Mouse (Mus musculus) adipose tissue, adult 10 weeks (tissue): ENCODE measurements around the gene Zfp324. TPM values are rescaled to one million over a fixed set of nuclear protein-coding genes. Genes with fewer than 3 reads are reported as not detected.

ENCODE experiments used
- polyA plus RNA-seq: library from polyadenylated mRNA; stranded (reverse); fragments of 350-450 nt; fragmentation: Illumina TruSeq; extraction: RNeasy Lipid Tissue Mini Kit (QIAGEN cat#74804); gene quantifications from one replicate; pipeline ENCODE4 v1.2.3, GENCODE M21; 2014; ENCODE audit warnings: low read depth, low replicate concordance

The Zfp324 gene
- 6.8 TPM for polyA plus RNA-seq

DNA sequence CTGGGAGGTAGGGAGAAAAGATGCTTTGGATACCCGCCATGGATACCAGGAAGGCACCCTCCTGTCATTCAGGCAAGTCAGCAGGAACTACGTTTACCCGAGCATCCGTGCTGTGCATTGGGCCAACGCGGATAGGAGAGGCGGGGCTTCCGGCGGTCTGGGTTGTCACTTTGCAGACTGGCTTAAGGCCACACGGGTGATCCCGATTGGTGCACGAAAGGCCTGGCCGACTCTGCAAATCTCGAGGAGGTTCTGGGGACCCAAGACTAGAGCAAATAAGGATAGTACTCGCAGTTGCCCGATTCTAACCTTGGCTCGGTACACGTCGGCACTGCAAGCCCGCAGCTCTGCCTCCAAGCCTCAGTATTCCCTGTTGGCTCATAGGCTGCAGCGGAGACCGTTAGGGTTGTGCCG is at the start of gene Zfp324:
Zfp324 (plus strand) TSS at position 161 of the 414 bp plus-strand sequence.

DNA sequence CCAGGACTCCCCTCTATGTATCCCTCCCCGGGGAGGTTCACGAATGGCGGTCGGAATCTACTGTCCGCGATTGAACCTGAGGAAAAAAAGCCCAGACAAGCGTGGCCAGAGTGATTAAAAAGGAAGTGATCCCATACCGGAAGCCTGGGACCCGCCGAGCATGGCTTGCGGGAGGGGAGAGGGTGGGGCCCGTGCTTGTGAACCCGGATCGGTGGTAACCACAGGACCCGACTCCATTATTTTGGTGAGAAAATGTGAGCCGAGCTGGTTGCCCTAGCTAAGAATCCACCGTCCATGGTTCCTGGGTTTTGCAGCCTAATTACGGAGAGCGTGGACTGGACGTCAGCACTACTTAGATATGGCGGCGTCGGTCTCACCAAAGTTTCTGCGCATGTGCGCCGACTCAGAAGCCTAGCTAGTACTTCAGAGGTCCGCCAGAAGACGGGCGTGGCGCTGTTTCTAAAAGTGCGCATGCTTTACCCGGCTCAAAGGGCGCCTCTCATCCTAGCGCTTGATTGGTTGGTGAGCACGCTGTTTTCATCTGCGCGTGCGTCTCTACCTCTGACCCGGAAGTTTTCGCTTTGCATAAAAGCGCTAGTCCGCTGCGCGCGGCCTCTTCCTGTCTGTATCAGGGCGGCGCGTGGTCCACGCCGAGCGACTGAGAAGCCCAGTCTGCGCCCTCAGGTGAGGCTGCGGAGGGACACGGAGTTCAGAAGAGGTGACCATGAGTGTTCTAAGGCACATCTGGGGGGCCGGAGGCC is 43.8 kb upstream of the Zfp324 start, which contains the start of gene Rps5:
Rps5 (plus strand) TSS at position 586 of the 761 bp plus-strand sequence.

DNA sequence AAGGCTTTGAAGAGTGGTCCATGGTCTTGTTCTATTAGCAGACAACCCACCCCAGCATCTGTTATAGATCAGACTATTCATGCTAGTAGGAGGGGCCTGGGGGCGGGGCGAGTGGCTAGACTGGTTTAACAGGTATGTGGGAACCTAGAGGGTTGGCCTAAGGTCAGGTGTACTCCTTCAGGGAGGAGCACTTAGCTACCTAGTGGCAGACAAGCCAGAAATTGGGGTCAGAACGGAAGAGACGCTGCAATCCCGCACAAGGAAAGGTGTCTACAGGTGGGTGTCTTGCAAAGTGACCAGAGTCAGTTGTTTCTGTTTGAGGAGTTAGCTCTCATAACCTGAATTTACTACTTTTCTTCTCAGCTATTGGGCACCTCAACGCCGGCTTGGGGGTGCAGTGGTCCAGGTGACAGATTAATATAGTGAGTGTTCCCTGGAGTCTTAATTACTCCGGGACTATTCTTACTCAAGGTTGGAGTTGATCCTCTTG is 38.4 kb upstream of the Zfp324 start, which contains the start of gene Rnf225:
Rnf225 (plus strand) TSS at position 226 of the 490 bp plus-strand sequence.

DNA sequence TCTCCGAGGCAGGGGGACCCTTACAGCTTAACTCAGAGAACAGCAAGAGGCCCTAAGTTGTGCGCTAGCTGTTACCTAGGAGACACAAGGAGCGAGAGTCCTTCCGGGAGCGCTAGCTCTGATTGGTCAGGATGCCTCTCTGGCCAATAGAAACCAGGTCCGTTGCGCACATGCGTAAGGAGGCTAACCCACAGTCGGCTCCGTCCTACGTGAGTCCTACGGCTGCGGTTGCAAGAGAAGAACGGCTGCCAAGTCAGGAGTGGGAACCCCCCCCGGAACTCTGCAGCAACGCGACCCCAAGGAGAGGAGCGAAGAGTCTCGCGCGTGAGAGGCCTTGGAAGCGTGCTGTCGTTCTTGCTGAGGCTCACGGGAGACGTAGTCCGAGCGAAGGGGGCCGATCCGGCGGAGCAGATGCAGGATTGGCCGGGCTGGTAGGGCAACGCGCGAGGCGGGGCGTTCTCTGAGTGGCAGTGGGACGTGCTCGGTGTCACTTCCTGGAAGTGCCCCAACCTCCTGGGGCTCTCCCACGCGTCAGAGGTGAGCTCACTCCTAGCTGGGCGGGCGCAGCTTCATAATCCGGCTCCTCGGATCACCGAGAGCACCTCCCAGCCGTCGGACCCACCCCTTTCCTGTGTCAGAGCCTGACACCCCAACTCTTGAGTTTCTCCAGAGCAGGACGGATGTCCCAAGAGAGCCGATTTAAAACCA is 12.2 kb downstream of the Zfp324 start, which contains the start of gene Zfp446:
Zfp446 (plus strand) TSS at position 167 of the 708 bp plus-strand sequence.

DNA sequence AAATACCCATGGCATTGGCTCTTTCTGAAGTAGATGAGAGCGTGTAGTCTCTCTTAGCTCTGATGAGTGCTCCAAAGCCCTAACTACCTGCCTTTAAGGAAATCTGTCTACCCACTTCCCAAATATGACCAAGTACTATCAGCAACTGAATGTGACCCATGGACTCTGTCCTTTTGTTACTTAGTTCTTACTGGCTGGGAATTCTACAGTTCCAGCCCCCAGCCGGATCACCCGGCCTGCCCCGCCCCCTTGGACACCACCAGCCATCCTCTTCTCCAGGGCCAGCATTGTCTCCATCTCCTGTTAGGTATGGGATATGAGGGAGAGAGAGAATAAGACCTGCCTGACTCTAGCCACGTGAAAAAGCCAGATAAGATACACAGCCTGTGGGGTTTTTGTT is 32.4 kb downstream of the Zfp324 start, which contains the start of gene Slc27a5:
Slc27a5 (minus strand) TSS at position 140 of the 400 bp plus-strand sequence.

DNA sequence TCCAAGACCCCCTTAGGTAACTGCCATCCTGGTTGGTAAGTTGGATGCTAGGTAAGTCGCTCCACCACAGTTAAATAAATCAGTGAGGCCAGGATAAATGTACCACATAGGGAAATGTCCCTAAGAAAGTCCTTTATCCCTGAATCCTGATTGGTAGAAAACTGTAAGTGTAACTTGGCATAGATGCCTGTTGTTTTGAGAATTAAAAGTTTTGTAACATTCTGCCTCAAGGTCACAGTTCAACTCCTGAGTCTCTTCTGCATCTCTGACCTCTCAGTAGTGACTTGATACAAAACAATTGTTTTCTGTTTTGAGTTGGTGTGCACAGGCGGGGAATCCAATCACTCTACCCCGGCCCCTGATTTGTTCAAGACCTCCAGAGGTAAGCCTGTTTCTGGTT is 33.2 kb downstream of the Zfp324 start, which contains the start of gene Trim28:
Trim28 (plus strand) TSS at position 264 of the 400 bp plus-strand sequence.

DNA sequence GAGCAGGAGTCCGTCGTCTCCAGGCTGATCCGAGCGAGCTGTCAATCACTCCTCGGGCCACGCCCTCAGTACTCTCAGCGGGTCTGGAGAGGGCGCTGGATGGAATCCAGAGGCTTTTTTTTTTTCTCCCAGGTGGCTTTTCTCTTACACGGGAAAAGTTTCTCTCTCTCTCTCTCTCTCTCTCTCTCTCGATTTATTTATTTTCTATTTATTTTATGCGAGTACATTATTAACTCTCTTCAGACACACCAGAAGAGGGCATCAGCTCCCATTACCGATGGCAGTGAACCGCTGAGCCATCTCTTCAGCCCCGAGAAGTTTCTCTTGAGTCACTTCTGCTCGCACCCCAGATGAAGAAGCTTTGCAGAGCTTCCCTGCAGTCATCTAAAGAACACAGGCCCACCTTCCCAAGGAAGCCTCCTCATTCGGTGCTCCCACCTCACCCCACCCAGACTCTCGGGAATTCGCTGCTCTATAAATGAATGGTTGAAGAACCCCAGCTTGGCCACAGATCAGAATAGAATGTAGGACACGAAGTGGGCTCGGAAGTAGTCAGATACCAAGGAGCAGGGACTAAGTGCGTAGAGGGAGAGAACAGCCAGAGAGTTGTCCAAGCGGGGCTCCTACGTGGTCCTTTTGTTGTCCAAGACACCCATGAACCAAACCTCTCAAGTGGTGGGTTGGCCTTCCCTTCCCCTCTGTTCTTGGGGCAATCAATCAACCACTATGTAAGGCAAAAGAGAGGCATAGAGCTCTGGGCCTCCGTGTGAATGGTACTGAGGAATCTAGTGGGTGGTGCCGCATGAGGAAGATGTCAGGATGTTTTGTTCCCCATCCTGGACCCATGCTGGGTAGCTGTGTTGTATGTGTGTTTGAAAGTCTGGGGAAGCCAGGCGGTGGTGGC is 44.6 kb downstream of the Zfp324 start, which contains the start of gene Zbtb45:
Zbtb45 (minus strand) TSS at position 30 of the 904 bp plus-strand sequence.

Other genes starting within 250 kb of the Zfp324 start
- gene Vmn2r56, start 230.8 kb upstream of the Zfp324 start, polyA plus RNA-seq: not detected
- 7.2 TPM for gene Zscan18, start 162.2 kb upstream of the Zfp324 start, polyA plus RNA-seq
- gene Zfp329, start 147.0 kb upstream of the Zfp324 start, polyA plus RNA-seq: 10.0 TPM
- gene Zfp110, start 131.1 kb upstream of the Zfp324 start, polyA plus RNA-seq: 29.2 TPM
- gene Zfp128, start 84.7 kb upstream of the Zfp324 start, polyA plus RNA-seq: 3.2 TPM
- gene Zscan22, start 68.0 kb upstream of the Zfp324 start, polyA plus RNA-seq: 9.7 TPM
- 1,193 TPM for gene Rps5, start 43.5 kb upstream of the Zfp324 start, polyA plus RNA-seq
- 2.3 TPM for gene Rnf225, start 38.4 kb upstream of the Zfp324 start, polyA plus RNA-seq
- gene Zfp446, start 12.0 kb downstream of the Zfp324 start, polyA plus RNA-seq: 9.2 TPM
- gene Slc27a5, start 32.4 kb downstream of the Zfp324 start, polyA plus RNA-seq: not detected
- 177 TPM for gene Trim28, start 33.3 kb downstream of the Zfp324 start, polyA plus RNA-seq
- 11.0 TPM for gene Zbtb45, start 44.2 kb downstream of the Zfp324 start, polyA plus RNA-seq
- gene Chmp2a, start 69.0 kb downstream of the Zfp324 start, polyA plus RNA-seq: 207 TPM
- gene Ube2m, start 72.4 kb downstream of the Zfp324 start, polyA plus RNA-seq: 155 TPM
- gene Mzf1, start 88.9 kb downstream of the Zfp324 start, polyA plus RNA-seq: 3.6 TPM
- gene Vmn1r85, start 129.3 kb downstream of the Zfp324 start, polyA plus RNA-seq: not detected
- gene Vmn1r86, start 154.1 kb downstream of the Zfp324 start, polyA plus RNA-seq: not detected
- gene Vmn1r87, start 174.3 kb downstream of the Zfp324 start, polyA plus RNA-seq: not detected
- gene Vmn1r88, start 193.7 kb downstream of the Zfp324 start, polyA plus RNA-seq: not detected
- gene Vmn1r89, start 247.2 kb downstream of the Zfp324 start, polyA plus RNA-seq: not detected